Mouse (Mus musculus): ENCODE data around the gene Asb18. TPM values are rescaled to one million over a fixed set of nuclear protein-coding genes. Genes with fewer than 3 reads are reported as not detected.

Gene Asb18
- polyA plus RNA-seq, 1 experiment = 2.2 TPM

- no peaks in the 10 kb centered on the region for H3K36me3 ChIP-seq (ENCODE audit: control insufficient read depth, insufficient read depth, low read length)
- DNase-seq = no peak
- WGBS = 92% methylated on average over 1 of the region's 1 CpGs
These were observed 4.4 kb downstream of the Asb18 start for GRCm38 (mm10) chr1:90010077-90010476.

GRCm38 (mm10) chr1:90009188-90009587, 5.3 kb downstream of the Asb18 start:
- H3K27me3 ChIP-seq (ENCODE audit: control insufficient read depth, insufficient read depth, low read length) = no peaks in the 10 kb centered on the region
- 88% methylated on average over 3 of the region's 3 CpGs for WGBS
- no peaks in the 10 kb centered on the region for H3K4me1 ChIP-seq (replicated peaks; ENCODE audit: control insufficient read depth, insufficient read depth, low read length)
- no peak overlapping the region for H3K4me3 ChIP-seq (ENCODE audit: control insufficient read depth, insufficient read depth, low read length)
- no peaks in the 10 kb centered on the region for H3K36me3 ChIP-seq (ENCODE audit: control insufficient read depth, insufficient read depth, low read length)
- TF ChIP-seq POLR2A (IDR thresholded peaks at IDR 0.05; ENCODE audit: control insufficient read depth, extremely low read depth, insufficient read depth, low read length, poor library complexity) (no peak), CTCF (IDR thresholded peaks at IDR 0.05; ENCODE audit: borderline replicate concordance, control insufficient read depth, extremely low read depth, insufficient read depth, low read length, poor library complexity) (no peak)
- DNase-seq = no peak
- no peak overlapping the region for H3K27ac ChIP-seq (ENCODE audit: control insufficient read depth, insufficient read depth, low read length)

More at GRCm38 (mm10) chr1:90010077-90010476, 4.4 kb downstream of the Asb18 start:
- no peaks in the 10 kb centered on the region for H3K4me1 ChIP-seq (replicated peaks; ENCODE audit: control insufficient read depth, insufficient read depth, low read length)
- TF ChIP-seq POLR2A (IDR thresholded peaks at IDR 0.05; ENCODE audit: control insufficient read depth, extremely low read depth, insufficient read depth, low read length, poor library complexity) (no peak), CTCF (IDR thresholded peaks at IDR 0.05; ENCODE audit: borderline replicate concordance, control insufficient read depth, extremely low read depth, insufficient read depth, low read length, poor library complexity) (no peak)
- no peak overlapping the region for H3K27ac ChIP-seq (ENCODE audit: control insufficient read depth, insufficient read depth, low read length)
- no peak overlapping the region for H3K4me3 ChIP-seq (ENCODE audit: control insufficient read depth, insufficient read depth, low read length)
- H3K27me3 ChIP-seq (ENCODE audit: control insufficient read depth, insufficient read depth, low read length) = no peaks in the 10 kb centered on the region

GRCm38 (mm10) chr1:90006666-90007065, 7.8 kb downstream of the Asb18 start:
- Histone ChIP-seq H3K4me1 (replicated peaks; ENCODE audit: control insufficient read depth, insufficient read depth, low read length) (no peaks in the 10 kb centered on the region), H3K27ac (ENCODE audit: control insufficient read depth, insufficient read depth, low read length) (no peak overlapping the region), H3K36me3 (ENCODE audit: control insufficient read depth, insufficient read depth, low read length) (no peaks in the 10 kb centered on the region), H3K4me3 (ENCODE audit: control insufficient read depth, insufficient read depth, low read length) (no peak overlapping the region), H3K27me3 (ENCODE audit: control insufficient read depth, insufficient read depth, low read length) (no peaks in the 10 kb centered on the region)
- DNase-seq = no peak
- TF ChIP-seq POLR2A (IDR thresholded peaks at IDR 0.05; ENCODE audit: control insufficient read depth, extremely low read depth, insufficient read depth, low read length, poor library complexity) = no peak
- no peak for TF ChIP-seq CTCF (IDR thresholded peaks at IDR 0.05; ENCODE audit: borderline replicate concordance, control insufficient read depth, extremely low read depth, insufficient read depth, low read length, poor library complexity)
- WGBS = 77% methylated on average over 14 of the region's 14 CpGs

GRCm38 (mm10) chr1:90000981-90001380, 13.5 kb downstream of the Asb18 start:
- Histone ChIP-seq H3K4me1 (replicated peaks; ENCODE audit: control insufficient read depth, insufficient read depth, low read length) (no peaks in the 10 kb centered on the region), H3K4me3 (ENCODE audit: control insufficient read depth, insufficient read depth, low read length) (no peak overlapping the region), H3K36me3 (ENCODE audit: control insufficient read depth, insufficient read depth, low read length) (no peaks in the 10 kb centered on the region), H3K27ac (ENCODE audit: control insufficient read depth, insufficient read depth, low read length) (no peak overlapping the region), H3K27me3 (ENCODE audit: control insufficient read depth, insufficient read depth, low read length) (no peaks in the 10 kb centered on the region)
- WGBS = 64% methylated on average over 5 of the region's 5 CpGs
- no peak for DNase-seq
- TF ChIP-seq POLR2A (IDR thresholded peaks at IDR 0.05; ENCODE audit: control insufficient read depth, extremely low read depth, insufficient read depth, low read length, poor library complexity) (no peak), CTCF (IDR thresholded peaks at IDR 0.05; ENCODE audit: borderline replicate concordance, control insufficient read depth, extremely low read depth, insufficient read depth, low read length, poor library complexity) (no peak)

GRCm38 (mm10) chr1:89999858-90000257, 14.6 kb downstream of the Asb18 start:
- TF ChIP-seq POLR2A (IDR thresholded peaks at IDR 0.05; ENCODE audit: control insufficient read depth, extremely low read depth, insufficient read depth, low read length, poor library complexity) = no peak
- no peak for TF ChIP-seq CTCF (IDR thresholded peaks at IDR 0.05; ENCODE audit: borderline replicate concordance, control insufficient read depth, extremely low read depth, insufficient read depth, low read length, poor library complexity)
- no peaks in the 10 kb centered on the region for H3K27me3 ChIP-seq (ENCODE audit: control insufficient read depth, insufficient read depth, low read length)
- 87% methylated on average over 3 of the region's 3 CpGs for WGBS
- H3K4me1 ChIP-seq (replicated peaks; ENCODE audit: control insufficient read depth, insufficient read depth, low read length) = no peaks in the 10 kb centered on the region
- H3K36me3 ChIP-seq (ENCODE audit: control insufficient read depth, insufficient read depth, low read length) = no peaks in the 10 kb centered on the region
- no peak overlapping the region for H3K27ac ChIP-seq (ENCODE audit: control insufficient read depth, insufficient read depth, low read length)
- DNase-seq = no peak
- H3K4me3 ChIP-seq (ENCODE audit: control insufficient read depth, insufficient read depth, low read length) = no peak overlapping the region

GRCm38 (mm10) chr1:89998696-89999095, 15.8 kb downstream of the Asb18 start:
- H3K27ac ChIP-seq (ENCODE audit: control insufficient read depth, insufficient read depth, low read length) = no peak overlapping the region
- 78% methylated on average over 2 of the region's 2 CpGs for WGBS
- no peaks in the 10 kb centered on the region for H3K36me3 ChIP-seq (ENCODE audit: control insufficient read depth, insufficient read depth, low read length)
- no peak overlapping the region for H3K4me3 ChIP-seq (ENCODE audit: control insufficient read depth, insufficient read depth, low read length)
- no peaks in the 10 kb centered on the region for H3K27me3 ChIP-seq (ENCODE audit: control insufficient read depth, insufficient read depth, low read length)
- TF ChIP-seq POLR2A (IDR thresholded peaks at IDR 0.05; ENCODE audit: control insufficient read depth, extremely low read depth, insufficient read depth, low read length, poor library complexity) = no peak
- no peak for TF ChIP-seq CTCF (IDR thresholded peaks at IDR 0.05; ENCODE audit: borderline replicate concordance, control insufficient read depth, extremely low read depth, insufficient read depth, low read length, poor library complexity)
- no peaks in the 10 kb centered on the region for H3K4me1 ChIP-seq (replicated peaks; ENCODE audit: control insufficient read depth, insufficient read depth, low read length)
- DNase-seq = no peak

GRCm38 (mm10) chr1:89998076-89998475, 16.4 kb downstream of the Asb18 start:
- Histone ChIP-seq H3K27ac (ENCODE audit: control insufficient read depth, insufficient read depth, low read length) (no peak overlapping the region), H3K4me3 (ENCODE audit: control insufficient read depth, insufficient read depth, low read length) (no peak overlapping the region), H3K27me3 (ENCODE audit: control insufficient read depth, insufficient read depth, low read length) (no peaks in the 10 kb centered on the region), H3K36me3 (ENCODE audit: control insufficient read depth, insufficient read depth, low read length) (no peaks in the 10 kb centered on the region), H3K4me1 (replicated peaks; ENCODE audit: control insufficient read depth, insufficient read depth, low read length) (no peaks in the 10 kb centered on the region)
- no peak for DNase-seq
- no peak for TF ChIP-seq CTCF (IDR thresholded peaks at IDR 0.05; ENCODE audit: borderline replicate concordance, control insufficient read depth, extremely low read depth, insufficient read depth, low read length, poor library complexity)
- no peak for TF ChIP-seq POLR2A (IDR thresholded peaks at IDR 0.05; ENCODE audit: control insufficient read depth, extremely low read depth, insufficient read depth, low read length, poor library complexity)
- WGBS = 64% methylated on average over 7 of the region's 7 CpGs
